Mouse (Mus musculus) frontal cortex, postnatal 36 days (tissue): Measurements from ENCODE around the gene Coq9.

Experiments
- DNase-seq, 2 experiments: peaks; one replicate each; pipeline ENCODE4 v3.0.0; 2022; ENCODE audit warnings: low spot score in 2 of 2

Gene Coq9

DNA sequence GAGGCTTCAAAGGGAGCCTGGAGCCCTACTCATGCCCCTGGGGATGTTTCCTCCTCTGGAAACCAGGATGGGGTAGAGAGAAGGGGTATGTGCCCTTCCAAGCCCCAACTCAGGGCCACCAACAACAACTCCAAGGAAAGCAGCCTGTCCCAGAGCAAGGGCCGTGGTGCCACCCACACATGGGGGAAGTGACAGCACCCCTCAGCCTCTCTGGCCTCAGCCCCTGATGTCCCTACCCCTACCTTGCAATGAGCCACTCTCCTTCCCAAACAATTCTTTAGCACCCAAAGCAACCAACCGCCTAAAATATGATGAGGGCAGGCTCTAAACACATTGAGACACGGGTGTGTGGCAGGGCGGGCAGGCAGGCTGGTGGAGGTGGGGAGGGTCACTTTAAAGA is 31.9 kb downstream of the Coq9 start:
- DNase-seq: no peak

DNA sequence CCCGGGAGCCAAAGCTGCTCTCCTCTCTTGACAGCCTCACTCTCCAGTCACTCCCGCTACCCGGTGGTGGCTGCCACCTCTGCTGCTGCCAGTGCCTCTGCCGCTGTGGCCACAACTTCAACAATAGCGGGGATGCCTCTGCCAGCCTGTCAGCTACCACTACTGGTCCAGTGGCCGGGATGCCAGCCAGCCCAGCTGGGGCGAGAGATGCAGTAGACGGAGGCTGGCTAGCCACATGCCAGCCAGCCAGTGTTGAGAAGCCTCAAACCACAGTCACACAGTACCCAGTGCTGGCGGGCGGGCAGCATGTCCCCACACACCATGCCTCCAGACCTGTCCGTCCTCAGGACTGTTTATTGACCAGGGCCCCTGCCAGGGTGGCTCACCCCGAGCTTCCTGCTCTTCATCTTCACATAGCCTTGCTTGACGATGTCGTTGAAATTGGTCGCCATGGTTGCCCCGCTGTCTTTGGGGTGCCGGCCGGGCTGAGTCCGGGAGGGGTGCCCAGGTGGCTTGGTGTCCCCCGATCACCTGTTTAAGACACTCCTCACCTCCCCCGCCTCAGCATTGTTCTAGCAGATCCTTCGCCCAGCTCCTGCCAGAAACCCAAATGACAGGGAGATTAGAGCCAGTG is 32.5 kb downstream of the Coq9 start:
- DNase-seq: peak; percentile 67 to 70

DNA sequence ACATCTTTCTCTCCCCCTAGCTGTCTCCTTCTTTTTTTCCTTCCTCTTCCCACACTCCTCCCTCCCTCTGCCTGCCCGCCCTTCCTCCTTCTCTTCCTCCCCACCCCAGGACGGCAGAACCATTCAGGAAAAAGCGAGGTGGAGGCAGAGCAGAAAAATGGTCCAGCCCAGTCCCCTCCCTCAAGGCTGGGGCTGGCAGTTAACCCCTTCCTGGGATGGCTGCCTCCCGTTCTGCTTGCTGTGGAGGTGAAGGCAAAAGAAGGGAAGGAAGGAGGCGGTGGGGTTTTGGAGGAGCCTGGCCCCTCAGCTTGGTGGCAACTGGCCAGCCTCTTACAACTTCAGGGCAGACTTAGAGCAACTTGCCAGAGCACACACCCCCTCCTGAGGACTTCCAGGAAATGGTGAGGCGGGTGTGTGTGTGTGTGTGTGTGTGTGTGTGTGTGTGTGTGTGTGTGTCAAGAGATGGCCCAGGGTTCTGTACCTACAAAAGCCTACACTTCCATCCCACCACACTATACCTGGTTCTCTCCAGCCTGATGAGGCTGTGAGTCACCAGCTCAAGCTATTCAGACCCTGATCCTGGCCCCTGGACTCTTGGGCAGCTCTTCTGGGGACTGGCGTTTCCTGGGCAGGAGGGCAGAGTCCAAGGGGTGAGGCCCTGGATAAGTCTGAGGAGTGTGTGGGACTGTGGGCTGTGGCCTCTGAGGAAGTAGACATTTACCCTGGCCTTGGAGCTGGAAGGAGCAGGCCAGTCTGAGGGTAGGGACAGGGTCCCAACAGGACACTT is 33.2 kb downstream of the Coq9 start:
- DNase-seq: peak; percentile 73 to 76

DNA sequence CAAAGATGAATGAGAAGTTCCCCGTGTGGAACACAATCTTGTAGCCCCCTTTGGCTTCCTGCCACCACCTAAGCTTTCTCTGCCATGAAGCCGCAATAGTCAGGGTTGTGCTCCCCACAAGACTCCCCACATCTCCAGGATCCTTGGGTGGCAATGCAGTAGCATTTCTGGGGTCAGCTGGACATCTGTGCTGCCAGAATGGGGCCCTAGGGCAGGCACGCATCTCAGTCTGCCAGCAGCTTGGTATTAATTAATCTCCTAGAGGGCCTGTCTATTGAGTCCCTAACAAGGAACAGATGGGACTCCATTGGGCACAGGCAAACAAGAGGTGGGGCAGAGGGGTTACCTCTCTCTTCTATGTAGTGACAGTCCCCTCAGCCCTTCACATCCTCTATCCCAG is 34.0 kb downstream of the Coq9 start:
- DNase-seq: no peak

DNA sequence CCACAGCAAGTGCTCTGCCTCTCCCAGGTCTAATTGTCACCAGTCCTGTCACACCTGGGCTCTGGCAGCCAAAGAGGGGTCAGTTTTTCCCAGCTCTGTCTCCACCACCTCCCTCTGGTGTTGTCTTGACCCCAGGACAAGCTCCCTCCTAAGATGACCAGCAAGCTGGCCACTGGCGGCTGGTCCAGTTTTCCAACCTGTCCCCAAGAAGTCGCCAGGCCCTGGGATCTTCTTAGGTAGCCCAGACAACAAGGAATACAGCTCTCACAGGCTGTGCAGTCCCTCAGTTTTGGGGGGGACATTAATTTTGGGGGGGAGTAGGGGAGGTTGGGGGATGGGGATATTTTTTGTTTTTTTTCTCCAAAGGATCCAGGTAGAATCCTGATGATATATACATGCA is 34.5 kb downstream of the Coq9 start:
- DNase-seq: no peak

DNA sequence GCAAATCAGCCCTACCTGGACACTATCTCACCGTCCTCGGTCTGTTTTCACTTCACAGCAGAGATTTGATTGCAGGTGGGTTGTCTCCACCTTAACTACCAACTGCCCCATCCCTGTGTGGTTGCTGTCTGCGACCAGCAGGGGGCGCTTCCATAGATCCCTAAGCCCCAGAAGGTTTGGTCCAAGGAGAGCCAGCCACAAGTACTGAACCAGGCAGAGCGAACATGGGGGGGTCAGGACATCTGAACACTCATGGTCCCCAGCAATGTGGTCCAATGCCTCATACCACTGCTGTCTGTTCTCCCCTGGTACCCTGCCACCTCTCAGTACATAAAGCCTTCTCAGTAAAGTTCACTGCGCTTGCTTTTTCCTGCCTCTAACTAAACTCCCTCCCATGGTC is 36.2 kb downstream of the Coq9 start:
- peak; percentile 64 for DNase-seq

DNA sequence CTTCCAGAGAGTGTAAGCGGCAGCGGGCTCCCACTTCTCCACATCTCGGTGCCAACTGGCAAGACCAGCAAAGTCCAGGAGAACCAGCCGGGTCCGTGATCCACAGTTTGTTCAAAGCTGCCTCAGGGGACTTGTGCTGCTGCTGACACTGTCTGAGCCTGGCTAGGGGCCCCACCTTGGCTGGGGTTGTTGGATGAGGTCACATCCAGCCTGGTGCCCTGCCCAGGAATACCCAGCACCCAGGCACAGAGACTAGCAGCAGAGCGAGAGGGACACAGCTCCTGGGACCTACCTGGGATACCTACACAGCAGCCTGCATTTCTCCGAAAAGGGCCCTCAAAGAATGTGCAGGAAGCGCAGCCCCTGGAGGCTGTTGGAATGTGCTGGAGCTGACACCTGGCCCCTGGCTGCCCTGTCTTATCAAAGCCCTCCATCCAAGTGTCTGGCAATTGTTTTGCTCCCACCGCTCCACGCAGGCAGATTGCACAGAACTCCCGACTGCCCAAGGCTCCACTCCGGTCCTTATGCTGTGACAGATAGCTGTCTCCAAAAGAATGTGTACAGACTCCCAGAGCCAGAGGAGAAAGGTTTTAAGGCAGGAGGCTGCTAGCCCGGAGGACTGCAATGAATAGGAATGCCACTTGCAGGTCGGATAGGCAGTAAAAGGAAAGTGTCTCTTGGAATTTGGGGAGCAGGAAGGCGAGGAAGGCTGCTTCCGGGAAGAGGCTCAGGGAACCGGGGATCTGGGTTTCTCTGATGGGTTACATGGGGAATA is 37.2 kb downstream of the Coq9 start:
- no peak for DNase-seq

DNA sequence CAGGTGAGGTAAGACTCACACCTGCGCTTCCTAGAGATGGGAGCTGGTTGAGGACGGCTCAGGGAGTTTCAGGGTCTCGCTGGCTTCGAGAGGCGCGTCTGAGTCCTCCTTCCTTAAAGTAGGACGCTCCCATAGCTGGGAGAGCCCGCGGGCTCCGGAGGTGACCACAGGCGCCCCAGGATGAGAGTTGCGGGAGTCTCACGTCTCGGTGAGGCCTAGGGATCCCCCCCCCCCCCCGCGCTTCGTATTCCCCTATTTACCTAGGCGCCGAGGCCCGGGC is 37.7 kb downstream of the Coq9 start:
- DNase-seq: no peak

DNA sequence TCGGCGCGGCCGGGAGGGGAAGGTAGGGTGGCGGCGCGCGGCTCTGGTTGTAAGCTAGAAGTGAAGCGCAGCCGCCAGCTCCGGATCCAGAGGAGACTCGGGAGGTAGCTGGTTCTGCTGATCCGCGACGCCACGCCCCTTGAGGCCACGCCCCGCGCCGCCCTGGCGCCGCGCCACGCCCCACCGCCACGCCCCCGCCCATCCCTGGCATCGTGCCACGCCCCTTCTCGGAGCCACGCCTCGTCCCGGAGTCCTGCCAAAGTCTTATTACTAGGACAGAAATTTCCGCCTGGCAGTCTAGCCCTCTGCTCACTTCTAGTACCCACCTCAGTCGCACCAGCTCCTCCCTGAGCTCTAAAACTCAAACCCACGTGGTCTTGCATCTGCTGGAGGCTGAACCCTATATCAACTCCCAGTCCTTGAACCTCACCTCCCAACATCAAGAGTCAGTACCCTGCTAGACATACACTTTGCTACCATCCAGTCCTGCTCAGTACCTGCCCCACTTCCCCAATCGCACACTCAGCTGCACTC is 38.1 kb downstream of the Coq9 start, which contains the start of gene Dok4:
Dok4 (minus strand) TSS at position 134 of the 534 bp plus-strand sequence.
- peak; percentile 49 to 64 for DNase-seq

DNA sequence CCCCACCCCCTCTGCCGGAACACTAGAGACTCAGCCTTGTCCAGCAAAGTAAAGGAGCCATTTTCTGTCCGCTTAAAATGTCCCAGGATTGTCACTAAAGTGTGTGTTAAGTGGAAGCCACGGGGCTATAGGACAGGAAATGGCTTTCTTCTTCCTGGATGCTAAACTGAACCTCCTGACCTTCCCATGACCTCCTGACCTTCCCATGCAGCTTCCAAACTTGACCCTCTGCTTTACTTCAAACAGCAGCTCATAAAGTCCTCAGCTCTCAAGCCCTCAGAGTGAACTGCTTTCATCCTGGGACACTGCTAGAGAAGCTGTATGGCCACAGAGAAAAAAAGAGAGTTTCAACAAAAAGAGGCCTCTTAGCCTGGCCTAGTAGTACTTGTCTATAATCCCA is 38.7 kb downstream of the Coq9 start:
- no peak for DNase-seq

DNA sequence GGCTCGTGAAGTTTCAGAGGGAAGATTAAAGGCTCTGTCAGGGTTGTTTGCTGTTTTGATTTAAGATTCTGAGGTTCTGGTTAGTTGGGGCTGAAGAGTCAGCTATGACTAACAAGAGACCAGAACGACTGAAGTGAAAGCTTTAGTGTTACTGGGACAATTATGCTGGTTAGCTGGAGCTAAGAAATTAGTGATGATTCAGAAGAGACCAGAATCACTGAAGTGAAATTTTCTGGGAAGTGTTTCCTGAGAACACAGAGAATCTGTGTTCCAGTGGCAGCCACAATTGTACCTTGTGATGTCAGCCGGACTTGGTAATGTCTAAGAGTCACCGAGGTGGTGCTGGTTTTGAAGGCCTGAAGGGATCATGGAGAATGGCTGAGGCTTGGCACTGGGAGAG is 42.6 kb downstream of the Coq9 start:
- no peak for DNase-seq

DNA sequence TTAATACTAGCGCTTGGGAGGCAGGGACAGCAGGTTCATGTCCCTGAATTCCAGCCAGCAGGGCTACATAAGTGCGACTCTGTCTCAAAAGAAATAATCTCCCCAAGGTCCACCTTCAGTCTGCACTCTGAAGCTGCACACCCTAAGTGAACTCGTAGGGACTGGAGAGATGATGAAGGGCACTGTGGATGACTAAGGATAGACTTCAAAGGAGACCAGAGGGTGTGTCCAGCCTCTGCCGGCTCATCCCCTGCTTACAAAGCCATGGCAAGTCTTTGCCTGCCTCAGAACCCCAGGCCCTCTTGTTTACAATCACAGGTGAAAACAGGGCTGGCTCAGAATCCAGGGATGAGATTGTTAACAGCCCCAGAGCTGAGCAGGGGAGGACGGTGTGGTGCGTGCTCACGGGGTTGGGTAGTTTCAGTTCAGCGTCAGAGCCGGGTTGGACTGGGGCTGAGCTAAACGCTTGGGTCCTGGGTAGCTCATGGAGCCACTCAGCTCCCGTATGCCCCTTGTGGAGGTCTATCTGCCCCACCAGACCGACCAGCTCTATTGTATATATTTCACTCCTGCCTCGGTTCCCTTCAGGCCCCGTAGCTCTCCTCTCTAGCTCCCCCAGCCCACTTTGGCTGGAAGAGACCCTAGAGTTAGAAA is 50.4 kb downstream of the Coq9 start:
- DNase-seq: no peak

DNA sequence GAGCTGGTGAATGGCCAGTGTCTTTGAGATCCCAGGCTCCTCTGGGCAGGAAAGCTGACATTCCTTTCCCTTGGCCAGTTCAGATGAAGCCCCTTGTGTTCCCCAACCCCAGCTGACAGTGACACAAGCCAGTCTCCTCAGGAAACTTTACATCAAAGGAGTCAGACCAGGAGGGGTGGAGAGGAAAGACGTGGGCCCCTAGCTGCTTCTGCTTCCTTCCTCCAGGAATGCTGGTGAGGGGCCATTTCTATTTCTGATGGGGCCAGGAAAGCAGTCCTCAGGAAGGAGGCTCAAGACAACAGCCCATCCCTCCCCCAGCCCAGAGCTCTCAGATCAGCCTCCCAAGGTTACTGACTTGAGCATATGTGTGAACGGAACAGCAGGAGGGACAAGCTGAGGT is 54.8 kb downstream of the Coq9 start:
- DNase-seq: no peak

DNA sequence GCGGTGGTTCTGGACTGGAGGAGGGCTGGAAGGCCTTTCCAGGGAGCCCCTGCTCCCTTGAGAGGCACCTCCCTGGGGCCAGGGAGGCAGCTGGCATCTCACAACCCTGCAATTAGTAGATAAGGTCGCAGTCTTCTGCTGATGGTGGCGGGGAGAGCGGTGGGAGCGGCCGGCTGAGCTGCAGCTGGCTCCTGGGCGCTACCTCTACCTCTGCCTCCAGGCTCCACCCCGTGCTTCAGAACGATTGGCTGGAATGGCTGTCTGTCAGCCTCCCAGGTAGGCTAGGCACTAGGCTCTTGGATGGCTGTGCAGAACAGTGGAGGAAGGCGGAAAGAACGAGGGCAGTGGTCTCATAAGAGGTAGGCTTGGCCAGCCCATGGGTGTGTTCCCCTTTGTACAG is 61.1 kb downstream of the Coq9 start:
- no peak for DNase-seq

DNA sequence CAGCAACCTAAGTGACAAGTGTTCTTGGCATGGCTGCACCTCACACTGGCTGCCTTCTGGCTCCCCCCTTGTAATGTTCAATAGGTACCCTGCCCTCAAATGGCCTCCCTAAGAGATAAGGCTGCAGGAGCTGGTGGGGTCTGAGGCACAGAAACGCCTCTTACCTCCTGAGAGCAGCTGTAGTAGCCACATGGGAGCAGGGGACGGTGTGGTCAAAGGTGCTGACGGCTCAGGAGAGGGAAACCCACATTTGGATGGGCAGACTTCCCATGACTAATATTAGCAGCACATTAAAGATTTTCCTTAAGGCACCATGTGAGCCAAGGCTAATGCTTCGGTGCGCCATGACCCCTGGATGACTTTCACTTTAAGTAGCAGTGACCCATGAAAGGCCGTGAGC is 62.5 kb downstream of the Coq9 start:
- DNase-seq: no peak

DNA sequence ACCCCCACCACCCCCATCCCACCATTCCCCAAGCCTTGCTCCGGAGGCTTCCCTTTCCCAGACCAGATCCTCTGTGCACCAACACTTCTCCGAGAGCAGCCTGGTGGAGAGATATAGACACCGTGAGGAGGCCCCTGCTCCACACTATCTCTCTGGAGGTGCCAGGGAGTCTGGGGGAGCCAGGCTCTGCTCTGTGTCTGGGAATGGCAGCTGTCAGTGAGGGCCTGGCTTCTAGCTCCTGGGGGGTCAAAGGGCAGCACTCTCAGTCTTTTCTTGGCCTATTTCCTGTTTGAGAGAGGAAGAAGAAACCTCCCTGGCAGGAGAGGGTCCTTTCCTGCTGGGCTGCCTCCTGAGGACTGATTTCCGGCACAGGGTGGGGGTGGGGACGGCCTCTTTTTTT is 62.9 kb downstream of the Coq9 start:
- no peak for DNase-seq

DNA sequence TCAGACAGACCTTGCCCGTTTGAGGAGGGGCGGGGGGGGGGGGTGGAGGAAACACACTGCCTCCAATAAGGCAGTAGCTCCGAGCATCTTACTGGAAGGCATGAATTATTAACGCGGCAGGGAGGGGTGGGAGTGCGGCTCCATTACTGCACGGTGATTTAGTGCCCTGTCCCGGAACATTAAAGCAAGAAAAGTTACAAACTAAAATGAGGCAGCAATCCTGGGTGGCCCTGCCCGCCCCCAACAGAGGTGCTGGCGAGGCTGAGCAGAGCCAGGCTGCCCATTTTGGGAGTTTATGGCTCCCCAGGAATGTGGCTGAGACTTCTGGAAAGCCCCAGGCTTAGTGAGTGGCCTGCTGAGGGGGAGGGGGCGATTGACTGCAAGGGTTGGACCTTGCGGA is 65.6 kb downstream of the Coq9 start:
- DNase-seq: no peak
